Mouse (Mus musculus): ENCODE results near the gene Csnk2a2. TPM values are rescaled to one million over a fixed set of nuclear protein-coding genes. Genes with fewer than 3 reads are reported as not detected.

Csnk2a2 gene
- polyA plus RNA-seq, 1 experiment from 2014 or later = 8.3 TPM

- Histone ChIP-seq H3K4me2 (replicated peaks; ENCODE audit: low read depth, low read length) (no peak overlapping the region), H3K4me1 (ENCODE audit: insufficient read depth, low read depth, low read length) (no peaks in the 10 kb centered on the region), H3K9ac (replicated peaks; ENCODE audit: low read depth) (no peak overlapping the region), H3K27me3 (replicated peaks; ENCODE audit: insufficient read depth, low read length) (no peaks in the 10 kb centered on the region), H3K27ac (ENCODE audit: low read length) (no peak overlapping the region), H3K4me3 (ENCODE audit: low read depth, low read length) (no peak overlapping the region), H3K9me3 (ENCODE audit: low read length) (no peaks in the 10 kb centered on the region), H3K36me3 (ENCODE audit: insufficient read depth, low read length) (peaks cover 39% of the 10 kb centered on the region)
- TF ChIP-seq EP300 (IDR thresholded peaks at IDR 0.05) = no peak
- peak; percentile 34 for TF ChIP-seq CTCF (IDR thresholded peaks at IDR 0.05)
- no peak for ATAC-seq
- WGBS = 56% methylated on average over 8 of the region's 8 CpGs
- DNase-seq (ENCODE audit: low spot score) = no peak
These were observed 37.3 kb downstream of the Csnk2a2 start for GRCm38 (mm10) chr8:95452518-95452917.

- H3K4me2 ChIP-seq (replicated peaks; ENCODE audit: low read depth, low read length) = no peak overlapping the region
- peaks cover 26% of the 10 kb centered on the region for H3K36me3 ChIP-seq (ENCODE audit: insufficient read depth, low read length)
- no peaks in the 10 kb centered on the region for H3K9me3 ChIP-seq (ENCODE audit: low read length)
- 97% methylated on average over 5 of the region's 5 CpGs for WGBS
- H3K27ac ChIP-seq (ENCODE audit: low read length) = no peak overlapping the region
- TF ChIP-seq CTCF (IDR thresholded peaks at IDR 0.05) = no peak
- no peak for DNase-seq (ENCODE audit: low spot score)
- H3K27me3 ChIP-seq (replicated peaks; ENCODE audit: insufficient read depth, low read length) = no peaks in the 10 kb centered on the region
- no peak overlapping the region for H3K9ac ChIP-seq (replicated peaks; ENCODE audit: low read depth)
- ATAC-seq = no peak
- H3K4me3 ChIP-seq (ENCODE audit: low read depth, low read length) = no peak overlapping the region
- no peaks in the 10 kb centered on the region for H3K4me1 ChIP-seq (ENCODE audit: insufficient read depth, low read depth, low read length)
These were observed 39.6 kb downstream of the Csnk2a2 start for GRCm38 (mm10) chr8:95450271-95450670.

GRCm38 (mm10) chr8:95447661-95448060 is 42.2 kb downstream of the Csnk2a2 start:
- ATAC-seq = no peak
- Histone ChIP-seq H3K27me3 (replicated peaks; ENCODE audit: insufficient read depth, low read length) (no peaks in the 10 kb centered on the region), H3K27ac (ENCODE audit: low read length) (no peak overlapping the region), H3K4me2 (replicated peaks; ENCODE audit: low read depth, low read length) (no peak overlapping the region), H3K9me3 (ENCODE audit: low read length) (no peaks in the 10 kb centered on the region), H3K9ac (replicated peaks; ENCODE audit: low read depth) (no peak overlapping the region), H3K4me3 (ENCODE audit: low read depth, low read length) (no peak overlapping the region), H3K4me1 (ENCODE audit: insufficient read depth, low read depth, low read length) (no peaks in the 10 kb centered on the region), H3K36me3 (ENCODE audit: insufficient read depth, low read length) (peaks cover 13% of the 10 kb centered on the region; the same call in 1 of the 2 replicates)
- no peak for DNase-seq (ENCODE audit: low spot score)
- 89% methylated on average over 7 of the region's 7 CpGs for WGBS
- TF ChIP-seq CTCF (IDR thresholded peaks at IDR 0.05) (no peak), EP300 (IDR thresholded peaks at IDR 0.05) (no peak)

GRCm38 (mm10) chr8:95445042-95445441 is 44.8 kb downstream of the Csnk2a2 start:
- Histone ChIP-seq H3K27me3 (replicated peaks; ENCODE audit: insufficient read depth, low read length) (no peaks in the 10 kb centered on the region), H3K4me2 (replicated peaks; ENCODE audit: low read depth, low read length) (no peak overlapping the region), H3K4me1 (ENCODE audit: insufficient read depth, low read depth, low read length) (no peaks in the 10 kb centered on the region), H3K9me3 (ENCODE audit: low read length) (no peaks in the 10 kb centered on the region), H3K27ac (ENCODE audit: low read length) (no peak overlapping the region), H3K4me3 (ENCODE audit: low read depth, low read length) (no peak overlapping the region), H3K36me3 (ENCODE audit: insufficient read depth, low read length) (no peaks in the 10 kb centered on the region), H3K9ac (replicated peaks; ENCODE audit: low read depth) (no peak overlapping the region)
- no peak for DNase-seq (ENCODE audit: low spot score)
- 84% methylated on average over 4 of the region's 4 CpGs for WGBS
- no peak for ATAC-seq
- TF ChIP-seq CTCF (IDR thresholded peaks at IDR 0.05) (no peak), EP300 (IDR thresholded peaks at IDR 0.05) (no peak)

- ATAC-seq (no peak), DNase-seq (ENCODE audit: low spot score) (no peak)
- Histone ChIP-seq H3K36me3 (ENCODE audit: insufficient read depth, low read length) (no peaks in the 10 kb centered on the region), H3K9ac (replicated peaks; ENCODE audit: low read depth) (no peak overlapping the region), H3K4me1 (ENCODE audit: insufficient read depth, low read depth, low read length) (no peaks in the 10 kb centered on the region), H3K9me3 (ENCODE audit: low read length) (no peaks in the 10 kb centered on the region), H3K27ac (ENCODE audit: low read length) (no peak overlapping the region), H3K27me3 (replicated peaks; ENCODE audit: insufficient read depth, low read length) (no peaks in the 10 kb centered on the region), H3K4me3 (ENCODE audit: low read depth, low read length) (no peak overlapping the region), H3K4me2 (replicated peaks; ENCODE audit: low read depth, low read length) (no peak overlapping the region)
- TF ChIP-seq EP300 (IDR thresholded peaks at IDR 0.05) (no peak), CTCF (IDR thresholded peaks at IDR 0.05) (no peak)
- 41% methylated on average over 5 of the region's 5 CpGs for WGBS
These were observed 48.3 kb downstream of the Csnk2a2 start for GRCm38 (mm10) chr8:95441491-95442039.

- 45% methylated on average over 5 of the region's 5 CpGs for WGBS
- Histone ChIP-seq H3K4me2 (replicated peaks; ENCODE audit: low read depth, low read length) (no peak overlapping the region), H3K4me1 (ENCODE audit: insufficient read depth, low read depth, low read length) (no peaks in the 10 kb centered on the region), H3K27me3 (replicated peaks; ENCODE audit: insufficient read depth, low read length) (no peaks in the 10 kb centered on the region), H3K9me3 (ENCODE audit: low read length) (no peaks in the 10 kb centered on the region), H3K9ac (replicated peaks; ENCODE audit: low read depth) (no peak overlapping the region), H3K36me3 (ENCODE audit: insufficient read depth, low read length) (no peaks in the 10 kb centered on the region), H3K27ac (ENCODE audit: low read length) (no peak overlapping the region), H3K4me3 (ENCODE audit: low read depth, low read length) (no peak overlapping the region)
- DNase-seq (ENCODE audit: low spot score) (no peak), ATAC-seq (no peak)
- TF ChIP-seq EP300 (IDR thresholded peaks at IDR 0.05) = no peak
These were observed 49.6 kb downstream of the Csnk2a2 start for GRCm38 (mm10) chr8:95440168-95440709.

GRCm38 (mm10) chr8:95439421-95439820 is 50.4 kb downstream of the Csnk2a2 start:
- no peak for DNase-seq (ENCODE audit: low spot score)
- no peaks in the 10 kb centered on the region for H3K9me3 ChIP-seq (ENCODE audit: low read length)
- no peak overlapping the region for H3K27ac ChIP-seq (ENCODE audit: low read length)
- H3K4me3 ChIP-seq (ENCODE audit: low read depth, low read length) = no peak overlapping the region
- TF ChIP-seq EP300 (IDR thresholded peaks at IDR 0.05) = no peak
- TF ChIP-seq CTCF (IDR thresholded peaks at IDR 0.05) = no peak
- no peak for ATAC-seq
- WGBS = 92% methylated on average over 2 of the region's 2 CpGs
- H3K9ac ChIP-seq (replicated peaks; ENCODE audit: low read depth) = no peak overlapping the region
- H3K4me1 ChIP-seq (ENCODE audit: insufficient read depth, low read depth, low read length) = no peaks in the 10 kb centered on the region
- H3K36me3 ChIP-seq (ENCODE audit: insufficient read depth, low read length) = no peaks in the 10 kb centered on the region
- H3K4me2 ChIP-seq (replicated peaks; ENCODE audit: low read depth, low read length) = no peak overlapping the region
- no peaks in the 10 kb centered on the region for H3K27me3 ChIP-seq (replicated peaks; ENCODE audit: insufficient read depth, low read length)

All from lung, postnatal 0 days (tissue).